Mouse (Mus musculus): ENCODE results near the gene Itsn1. TPM values are rescaled to one million over a fixed set of nuclear protein-coding genes. Genes with fewer than 3 reads are reported as not detected.
A peak's percentile ranks its signal among the peaks of the same experiment; 100 is the strongest.

The Itsn1 gene
- polyA plus RNA-seq, 1 experiment from 2014 or later: 56.5 TPM

DNA sequence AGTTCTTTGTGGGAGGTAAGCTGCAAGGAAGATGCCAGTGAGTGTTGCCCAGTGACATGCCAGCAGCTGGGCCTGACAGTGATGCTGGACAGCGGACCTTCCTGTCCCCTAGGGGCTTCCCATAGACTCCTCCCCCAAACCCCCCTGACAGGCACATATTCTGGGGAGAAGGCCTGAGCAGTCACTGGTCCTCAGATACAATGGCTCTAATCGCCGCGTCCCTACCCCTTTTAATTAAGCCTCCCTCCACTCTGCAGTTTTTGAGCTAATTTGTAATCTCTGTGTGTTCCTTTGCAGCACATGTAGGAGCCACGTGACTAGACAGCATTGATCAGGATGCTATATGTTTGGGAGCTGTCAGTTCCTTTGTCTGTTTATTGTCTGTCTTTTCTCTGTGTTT is 41.6 kb downstream of the Itsn1 start:
- peaks cover 44% of the 10 kb centered on the region for H3K4me1 ChIP-seq (ENCODE audit: control insufficient read depth, insufficient read depth, low read length)
- 5% methylated on average over 5 of the region's 5 CpGs for WGBS
- no peaks in the 10 kb centered on the region for H3K36me3 ChIP-seq (ENCODE audit: control insufficient read depth, insufficient read depth, low read length)
- no peaks in the 10 kb centered on the region for H3K9me3 ChIP-seq (ENCODE audit: control insufficient read depth, low read length)
- H3K4me2 ChIP-seq (ENCODE audit: low read depth, low read length): peak overlapping the region; percentile 16; the same call in 1 of the 2 replicates
- H3K27me3 ChIP-seq (ENCODE audit: control insufficient read depth, insufficient read depth, low read length): no peaks in the 10 kb centered on the region
- H3K27ac ChIP-seq (ENCODE audit: low read depth, low read length): peak overlapping the region; percentile 86
- H3K4me3 ChIP-seq (ENCODE audit: low read depth, low read length): no peak overlapping the region
- H3K9ac ChIP-seq (replicated peaks; ENCODE audit: low read depth, low read length): no peak overlapping the region; the same call in 1 of the 2 replicates
- ATAC-seq (ENCODE audit: low read depth): peak; percentile 88

- Histone ChIP-seq H3K9ac (replicated peaks; ENCODE audit: low read depth, low read length) (no peak overlapping the region), H3K36me3 (ENCODE audit: control insufficient read depth, insufficient read depth, low read length) (no peaks in the 10 kb centered on the region), H3K27ac (ENCODE audit: low read depth, low read length) (peak overlapping the region; percentile 86), H3K4me2 (ENCODE audit: low read depth, low read length) (no peak overlapping the region), H3K27me3 (ENCODE audit: control insufficient read depth, insufficient read depth, low read length) (no peaks in the 10 kb centered on the region), H3K4me3 (ENCODE audit: low read depth, low read length) (no peak overlapping the region), H3K4me1 (ENCODE audit: control insufficient read depth, insufficient read depth, low read length) (peaks cover 40% of the 10 kb centered on the region), H3K9me3 (ENCODE audit: control insufficient read depth, low read length) (no peaks in the 10 kb centered on the region)
- WGBS: 30% methylated on average over 6 of the region's 6 CpGs
- ATAC-seq (ENCODE audit: low read depth): peak; percentile 53; the same call in 1 of the 2 replicates
Observed at GRCm38 (mm10) chr16:91771334-91771733, 42.3 kb downstream of the Itsn1 start.

- Histone ChIP-seq H3K27ac (ENCODE audit: low read depth, low read length) (no peak overlapping the region), H3K4me2 (ENCODE audit: low read depth, low read length) (no peak overlapping the region), H3K4me1 (ENCODE audit: control insufficient read depth, insufficient read depth, low read length) (peaks cover 32% of the 10 kb centered on the region), H3K9me3 (ENCODE audit: control insufficient read depth, low read length) (no peaks in the 10 kb centered on the region), H3K4me3 (ENCODE audit: low read depth, low read length) (no peak overlapping the region), H3K27me3 (ENCODE audit: control insufficient read depth, insufficient read depth, low read length) (no peaks in the 10 kb centered on the region), H3K9ac (replicated peaks; ENCODE audit: low read depth, low read length) (no peak overlapping the region), H3K36me3 (ENCODE audit: control insufficient read depth, insufficient read depth, low read length) (no peaks in the 10 kb centered on the region)
- WGBS: 66% methylated on average over 7 of the region's 7 CpGs
- no peak for ATAC-seq (ENCODE audit: low read depth)
Observed at GRCm38 (mm10) chr16:91772586-91772985, 43.5 kb downstream of the Itsn1 start.

- Histone ChIP-seq H3K9ac (replicated peaks; ENCODE audit: low read depth, low read length) (no peak overlapping the region), H3K27me3 (ENCODE audit: control insufficient read depth, insufficient read depth, low read length) (no peaks in the 10 kb centered on the region), H3K4me2 (ENCODE audit: low read depth, low read length) (no peak overlapping the region), H3K4me3 (ENCODE audit: low read depth, low read length) (no peak overlapping the region), H3K4me1 (ENCODE audit: control insufficient read depth, insufficient read depth, low read length) (no peaks in the 10 kb centered on the region), H3K27ac (ENCODE audit: low read depth, low read length) (no peak overlapping the region), H3K9me3 (ENCODE audit: control insufficient read depth, low read length) (no peaks in the 10 kb centered on the region), H3K36me3 (ENCODE audit: control insufficient read depth, insufficient read depth, low read length) (peaks cover 7% of the 10 kb centered on the region; the same call in 1 of the 2 replicates)
- 84% methylated on average over 10 of the region's 10 CpGs for WGBS
- ATAC-seq (ENCODE audit: low read depth): no peak
Observed at GRCm38 (mm10) chr16:91779576-91779975, 50.5 kb downstream of the Itsn1 start.

DNA sequence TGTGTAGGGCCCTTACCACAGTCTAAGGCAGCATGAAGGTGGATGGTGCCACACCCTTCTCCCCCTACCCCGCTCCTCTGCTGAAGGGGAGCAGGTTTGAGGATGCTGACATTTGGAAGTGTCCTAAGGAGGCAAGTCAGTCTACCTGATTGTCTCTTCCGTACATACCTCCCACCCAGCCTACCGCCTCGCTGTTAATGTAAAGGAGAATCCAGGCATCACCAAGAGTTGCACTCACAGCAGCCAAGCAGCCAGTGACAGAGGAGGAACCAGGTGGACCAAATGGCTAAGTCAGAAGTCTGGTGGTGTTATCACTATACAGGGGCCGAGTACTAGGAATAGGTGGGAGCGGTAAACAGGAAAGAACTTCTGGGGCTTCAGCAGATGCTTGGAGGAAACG is 51.1 kb downstream of the Itsn1 start:
- WGBS: 93% methylated on average over 7 of the region's 7 CpGs
- no peak for ATAC-seq (ENCODE audit: low read depth)
- Histone ChIP-seq H3K27me3 (ENCODE audit: control insufficient read depth, insufficient read depth, low read length) (no peaks in the 10 kb centered on the region), H3K9me3 (ENCODE audit: control insufficient read depth, low read length) (no peaks in the 10 kb centered on the region), H3K4me3 (ENCODE audit: low read depth, low read length) (no peak overlapping the region), H3K4me2 (ENCODE audit: low read depth, low read length) (no peak overlapping the region), H3K27ac (ENCODE audit: low read depth, low read length) (no peak overlapping the region), H3K36me3 (ENCODE audit: control insufficient read depth, insufficient read depth, low read length) (peaks cover 11% of the 10 kb centered on the region; the same call in 1 of the 2 replicates), H3K4me1 (ENCODE audit: control insufficient read depth, insufficient read depth, low read length) (no peaks in the 10 kb centered on the region), H3K9ac (replicated peaks; ENCODE audit: low read depth, low read length) (no peak overlapping the region)

- 91% methylated on average over 3 of the region's 3 CpGs for WGBS
- H3K9me3 ChIP-seq (ENCODE audit: control insufficient read depth, low read length): no peaks in the 10 kb centered on the region
- ATAC-seq (ENCODE audit: low read depth): no peak
Observed at GRCm38 (mm10) chr16:91780826-91781225, 51.7 kb downstream of the Itsn1 start.

DNA sequence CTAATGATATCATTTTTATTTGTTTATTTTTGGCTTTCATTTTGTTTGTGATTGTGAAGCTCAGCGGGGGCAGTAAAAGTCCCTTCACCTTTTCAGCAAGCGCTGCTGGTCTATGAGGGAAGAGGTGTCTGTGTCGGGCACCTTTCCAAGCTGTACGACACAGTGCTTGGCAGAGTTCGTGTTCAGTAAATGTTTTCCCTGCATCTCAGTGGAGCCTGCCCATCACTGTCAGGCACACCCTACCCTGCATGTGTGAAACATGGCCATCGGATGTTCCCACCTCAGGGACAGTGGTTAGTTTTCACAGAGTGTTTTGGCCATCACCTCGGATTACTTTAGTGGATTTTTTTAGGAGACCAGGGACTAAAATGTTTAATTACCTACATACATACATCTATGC is 54.1 kb downstream of the Itsn1 start:
- H3K9ac ChIP-seq (replicated peaks; ENCODE audit: low read depth, low read length): no peak overlapping the region
- H3K9me3 ChIP-seq (ENCODE audit: control insufficient read depth, low read length): no peaks in the 10 kb centered on the region
- ATAC-seq (ENCODE audit: low read depth): no peak
- H3K4me2 ChIP-seq (ENCODE audit: low read depth, low read length): no peak overlapping the region
- no peak overlapping the region for H3K27ac ChIP-seq (ENCODE audit: low read depth, low read length)
- no peak overlapping the region for H3K4me3 ChIP-seq (ENCODE audit: low read depth, low read length)
- no peaks in the 10 kb centered on the region for H3K27me3 ChIP-seq (ENCODE audit: control insufficient read depth, insufficient read depth, low read length)
- no peaks in the 10 kb centered on the region for H3K4me1 ChIP-seq (ENCODE audit: control insufficient read depth, insufficient read depth, low read length)
- WGBS: 85% methylated on average over 7 of the region's 7 CpGs
- peaks cover 25% of the 10 kb centered on the region for H3K36me3 ChIP-seq (ENCODE audit: control insufficient read depth, insufficient read depth, low read length)

More at GRCm38 (mm10) chr16:91780826-91781225, 51.7 kb downstream of the Itsn1 start:
- Histone ChIP-seq H3K4me2 (ENCODE audit: low read depth, low read length) (no peak overlapping the region), H3K27me3 (ENCODE audit: control insufficient read depth, insufficient read depth, low read length) (no peaks in the 10 kb centered on the region), H3K36me3 (ENCODE audit: control insufficient read depth, insufficient read depth, low read length) (peaks cover 17% of the 10 kb centered on the region), H3K27ac (ENCODE audit: low read depth, low read length) (no peak overlapping the region), H3K4me3 (ENCODE audit: low read depth, low read length) (no peak overlapping the region), H3K9ac (replicated peaks; ENCODE audit: low read depth, low read length) (no peak overlapping the region), H3K4me1 (ENCODE audit: control insufficient read depth, insufficient read depth, low read length) (no peaks in the 10 kb centered on the region)

GRCm38 (mm10) chr16:91784298-91784697 is 55.2 kb downstream of the Itsn1 start:
- Histone ChIP-seq H3K36me3 (ENCODE audit: control insufficient read depth, insufficient read depth, low read length) (peaks cover 25% of the 10 kb centered on the region), H3K27ac (ENCODE audit: low read depth, low read length) (no peak overlapping the region), H3K27me3 (ENCODE audit: control insufficient read depth, insufficient read depth, low read length) (no peaks in the 10 kb centered on the region), H3K9me3 (ENCODE audit: control insufficient read depth, low read length) (no peaks in the 10 kb centered on the region), H3K4me1 (ENCODE audit: control insufficient read depth, insufficient read depth, low read length) (no peaks in the 10 kb centered on the region), H3K9ac (replicated peaks; ENCODE audit: low read depth, low read length) (no peak overlapping the region), H3K4me3 (ENCODE audit: low read depth, low read length) (no peak overlapping the region), H3K4me2 (ENCODE audit: low read depth, low read length) (no peak overlapping the region)
- no peak for ATAC-seq (ENCODE audit: low read depth)
- 85% methylated on average over 6 of the region's 6 CpGs for WGBS

GRCm38 (mm10) chr16:91786425-91786824 is 57.3 kb downstream of the Itsn1 start:
- no peak overlapping the region for H3K9ac ChIP-seq (replicated peaks; ENCODE audit: low read depth, low read length)

More at GRCm38 (mm10) chr16:91786425-91786824, 57.3 kb downstream of the Itsn1 start:
- H3K4me1 ChIP-seq (ENCODE audit: control insufficient read depth, insufficient read depth, low read length): no peaks in the 10 kb centered on the region
- H3K9me3 ChIP-seq (ENCODE audit: control insufficient read depth, low read length): no peaks in the 10 kb centered on the region
- H3K4me2 ChIP-seq (ENCODE audit: low read depth, low read length): no peak overlapping the region
- 0 out of 2 replicates have a peak overlapping the region, but pooled peaks have one; percentile 4 for H3K27ac ChIP-seq (ENCODE audit: low read depth, low read length)
- peaks cover 25% of the 10 kb centered on the region for H3K36me3 ChIP-seq (ENCODE audit: control insufficient read depth, insufficient read depth, low read length)
- 66% methylated on average over 10 of the region's 10 CpGs for WGBS
- no peaks in the 10 kb centered on the region for H3K27me3 ChIP-seq (ENCODE audit: control insufficient read depth, insufficient read depth, low read length)
- no peak overlapping the region for H3K4me3 ChIP-seq (ENCODE audit: low read depth, low read length)
- ATAC-seq (ENCODE audit: low read depth): peak; percentile 71; the same call in 1 of the 2 replicates
